Mouse (Mus musculus) retina, postnatal 1 day (tissue): ENCODE measurements around the gene Zfp334.

Experiments
- DNase-seq: peaks from one replicate; pipeline ENCODE4 v3.0.0-alpha.2; 2012

Zfp334 gene

DNA sequence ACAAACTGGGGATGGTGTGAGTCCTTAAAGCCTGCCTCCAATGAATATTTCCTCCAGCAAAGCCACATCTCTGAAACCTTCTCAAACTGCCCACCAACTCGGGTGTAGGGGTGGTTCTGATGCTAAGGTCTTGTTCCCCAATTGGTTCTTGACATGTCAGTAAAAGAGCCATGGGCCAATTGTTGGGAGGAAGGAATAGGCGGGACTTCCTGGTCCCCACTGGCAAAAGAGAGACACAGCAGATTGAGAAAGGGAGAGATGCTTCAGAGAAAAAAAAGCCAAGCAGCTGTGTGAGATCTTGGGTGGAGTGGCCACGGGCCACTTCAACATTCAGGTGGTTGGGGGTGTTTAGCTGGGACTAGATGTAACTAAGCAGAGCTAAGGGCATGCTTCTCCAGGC is 17.0 kb downstream of the Zfp334 start:
- DNase-seq: peak; percentile 75

DNA sequence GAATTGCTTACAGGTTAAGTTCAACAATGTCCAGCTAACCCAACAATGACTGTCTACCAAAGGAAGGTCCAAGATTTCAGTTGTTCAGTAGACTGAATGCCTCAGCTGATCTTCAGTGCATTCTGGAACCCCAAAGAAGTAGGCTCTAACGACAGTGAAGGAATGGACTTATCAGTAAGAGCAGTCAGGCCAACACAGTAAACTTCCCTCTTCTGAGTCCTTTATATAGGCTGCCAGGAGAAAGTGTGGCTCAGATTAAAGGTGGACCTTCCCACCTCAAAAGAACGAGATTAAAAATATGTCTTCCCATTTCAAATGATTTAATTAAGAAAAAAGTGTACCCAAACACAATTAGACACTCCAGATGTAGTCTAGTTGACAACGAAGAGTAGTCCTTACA is 17.7 kb downstream of the Zfp334 start:
- DNase-seq: no peak

GRCm38 (mm10) chr2:165368496-165368895 is 19.6 kb downstream of the Zfp334 start, which contains the start of gene Zfp663:
Gene Zfp663 (minus strand): TSS chr2:165368729.
- DNase-seq: peak; percentile 85

- peak; percentile 50 for DNase-seq
Observed at GRCm38 (mm10) chr2:165367868-165368439, 20.1 kb downstream of the Zfp334 start.

- peak; percentile 63 for DNase-seq
Observed at GRCm38 (mm10) chr2:165367047-165367520, 21.0 kb downstream of the Zfp334 start.

GRCm38 (mm10) chr2:165364334-165365091 is 23.5 kb downstream of the Zfp334 start:
- DNase-seq: peak; percentile 79

GRCm38 (mm10) chr2:165363282-165363681 is 24.8 kb downstream of the Zfp334 start:
- no peak for DNase-seq

- peak; percentile 84 for DNase-seq
Observed at GRCm38 (mm10) chr2:165360861-165361260, 27.2 kb downstream of the Zfp334 start.

GRCm38 (mm10) chr2:165351828-165352513 is 36.1 kb downstream of the Zfp334 start:
- no peak for DNase-seq

DNA sequence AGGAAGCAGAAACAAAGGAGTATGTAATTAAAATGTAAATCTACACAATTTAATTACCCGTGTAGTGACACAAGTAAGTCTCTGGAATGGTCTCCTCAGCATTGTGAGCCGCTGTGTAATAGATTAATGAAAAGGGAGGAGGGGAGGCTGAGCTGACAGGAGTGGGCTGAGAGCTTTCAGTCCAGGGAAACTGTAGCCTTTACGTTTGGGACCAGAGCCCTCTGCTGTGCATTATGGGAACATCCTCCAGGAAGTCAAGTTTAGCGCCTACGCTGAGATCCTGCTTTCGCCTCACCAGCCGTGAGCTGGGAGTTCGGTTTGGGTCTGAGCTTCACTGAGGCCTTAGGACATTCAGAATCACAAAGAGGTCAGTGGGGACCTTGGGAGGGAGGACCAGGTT is 38.6 kb downstream of the Zfp334 start:
- DNase-seq: peak; percentile 76

DNA sequence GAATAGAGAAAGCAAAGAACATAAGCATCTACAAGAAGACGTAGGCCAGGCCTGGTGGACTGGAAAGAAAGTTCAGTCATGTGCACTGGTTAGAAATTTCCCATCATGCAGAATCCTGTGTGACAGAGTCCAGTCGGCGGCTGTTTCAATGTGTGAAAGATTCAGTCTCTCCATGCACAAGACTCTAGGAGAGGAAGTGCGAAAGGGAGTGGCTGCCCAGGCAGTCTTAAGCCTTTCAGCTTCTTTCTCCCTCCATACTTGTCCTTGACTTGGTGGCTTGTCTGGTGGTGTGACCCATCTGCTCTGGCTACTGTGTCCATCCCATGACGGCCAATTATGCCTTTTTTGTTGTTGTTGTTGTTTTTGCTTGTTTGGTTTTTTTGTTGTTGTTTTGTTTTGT is 41.9 kb downstream of the Zfp334 start:
- DNase-seq: no peak

- DNase-seq: peak; percentile 79
Observed at GRCm38 (mm10) chr2:165337191-165337590, 50.9 kb downstream of the Zfp334 start.

- peak; percentile 84 for DNase-seq
Observed at GRCm38 (mm10) chr2:165332610-165333210, 55.3 kb downstream of the Zfp334 start.

DNA sequence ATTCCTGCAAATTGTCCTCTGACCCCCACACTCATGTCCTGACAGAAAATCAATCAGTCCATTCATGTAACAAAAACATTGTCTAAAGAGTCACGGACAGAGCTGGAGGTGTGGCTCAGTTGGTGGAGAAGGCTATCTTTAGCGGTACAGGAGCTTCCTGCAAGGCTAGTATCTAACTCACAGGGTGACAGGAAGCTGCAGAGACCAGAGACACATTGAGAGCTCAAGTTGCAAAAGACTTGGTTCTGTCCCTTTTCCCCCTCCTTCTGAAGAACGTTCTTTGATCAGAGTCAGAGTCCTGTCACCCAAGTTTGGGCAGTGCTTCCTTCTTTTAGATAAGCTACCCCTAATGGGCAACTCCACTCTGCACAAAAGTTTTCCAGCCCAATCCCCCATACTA is 58.4 kb downstream of the Zfp334 start:
- no peak for DNase-seq

DNA sequence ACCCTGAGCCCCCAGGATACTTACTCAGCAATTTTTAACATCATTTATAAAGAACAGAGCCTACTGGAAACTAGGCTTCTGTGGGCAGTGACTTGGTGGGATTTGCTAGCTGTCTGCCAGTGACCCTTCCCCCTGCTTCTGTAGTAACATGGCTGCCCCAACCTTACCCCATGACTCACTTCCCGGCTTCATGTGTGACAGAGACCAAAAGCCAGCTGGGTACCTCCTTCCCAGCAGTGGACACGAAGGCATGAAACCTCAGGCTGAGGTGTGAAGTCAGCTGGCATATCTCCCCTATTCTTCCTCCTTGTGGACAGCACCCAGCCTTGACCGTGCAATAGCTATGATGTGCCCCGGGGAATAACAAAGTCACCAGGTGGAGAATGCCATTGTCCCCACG is 59.3 kb downstream of the Zfp334 start:
- DNase-seq: no peak

DNA sequence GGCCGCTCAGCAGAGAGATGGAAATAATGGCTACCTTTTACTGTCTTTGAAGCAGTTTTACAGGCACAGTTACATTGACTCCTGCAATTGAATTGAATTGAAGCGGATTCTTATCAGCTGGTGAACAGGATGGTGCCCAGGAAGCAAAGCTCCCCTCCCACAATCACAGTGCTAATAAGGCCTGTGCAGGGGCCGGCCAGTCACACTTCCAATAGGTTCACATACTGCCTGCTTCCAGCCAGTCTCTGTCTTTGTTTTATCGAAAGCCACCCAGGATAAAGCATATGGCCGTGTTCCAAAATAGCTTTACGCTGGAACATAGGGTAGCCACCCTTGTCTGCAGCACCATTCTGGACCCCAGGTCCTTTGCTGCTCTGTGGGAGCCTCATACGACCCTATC is 60.7 kb downstream of the Zfp334 start:
- no peak for DNase-seq

DNA sequence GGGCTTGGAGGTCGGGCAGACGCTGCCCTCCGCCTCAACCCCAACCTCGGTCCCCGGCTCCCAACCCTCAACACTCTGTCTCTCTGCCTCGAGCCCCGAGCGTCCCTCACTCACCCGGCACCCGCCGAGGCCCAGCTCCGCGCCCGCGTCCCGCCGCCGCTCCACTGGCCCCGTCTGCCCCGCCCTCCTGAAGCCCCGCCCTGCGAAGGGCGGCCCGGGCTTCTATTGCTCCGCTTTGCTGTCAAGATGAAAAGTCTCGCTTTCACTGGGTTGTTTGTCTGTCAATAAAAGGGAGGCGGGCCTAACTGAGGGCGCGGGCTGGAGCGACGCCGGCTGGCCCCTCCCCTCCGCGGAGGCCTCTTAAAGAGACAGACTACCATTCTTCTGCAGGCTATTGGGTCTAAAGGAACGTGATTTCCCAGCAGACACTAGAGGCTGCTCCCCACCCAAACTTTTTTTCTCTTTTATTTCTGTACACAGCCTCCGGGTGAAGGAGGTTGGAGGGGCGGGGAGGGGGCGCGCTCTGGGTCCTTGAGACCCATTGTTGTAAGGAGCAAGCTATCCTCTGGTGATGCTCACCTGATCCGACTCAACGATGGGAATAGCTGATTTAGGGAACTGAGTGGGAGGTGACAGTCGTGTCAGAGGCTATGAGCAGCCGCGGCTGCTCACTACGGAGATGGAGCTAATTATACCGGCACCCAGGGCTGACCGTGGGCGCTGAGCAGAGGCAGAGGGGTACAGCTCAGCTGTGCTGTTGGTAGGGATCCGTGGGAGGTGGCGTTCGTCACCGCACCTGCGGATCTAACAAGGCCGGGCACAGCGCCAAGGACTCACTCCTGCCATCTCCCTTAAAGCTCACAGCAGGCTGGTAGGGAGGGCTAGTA is 61.5 kb downstream of the Zfp334 start, which contains the start of gene Elmo2:
Gene Elmo2, minus strand, starts transcription at position 176 of the 887 bp plus-strand sequence.
- DNase-seq: peak; percentile 99

GRCm38 (mm10) chr2:165325521-165326303 is 62.3 kb downstream of the Zfp334 start:
- no peak for DNase-seq
